Mouse (Mus musculus): ENCODE measurements around the gene Fam166a.
"Not testable (repeated sequence)": the region's sequence is repeated elsewhere in the genome, so short reads cannot be mapped to it uniquely, and the experiment has no call there.

- not testable (repeated sequence) for TF ChIP-seq CTCF (IDR thresholded peaks at IDR 0.05; ENCODE audit: borderline replicate concordance, extremely low read depth, insufficient read depth, insufficient read length); POLR2A (IDR thresholded peaks at IDR 0.05; ENCODE audit: borderline replicate concordance, extremely low read depth, insufficient read depth, insufficient read length, poor library complexity, severe bottlenecking)
Measured at GRCm38 (mm10) chr2:25257250-25257649, 38.7 kb downstream of the Fam166a start.

Measured in brain, embryonic 14.5 days (tissue).